Mouse (Mus musculus) cerebellum, adult 18-20 months (tissue): ENCODE data around the gene Lrrtm1.

Experiments
- DNase-seq, 2 experiments: peaks; one replicate each; pipeline ENCODE4 v3.0.0; 2021

The Lrrtm1 gene

DNA sequence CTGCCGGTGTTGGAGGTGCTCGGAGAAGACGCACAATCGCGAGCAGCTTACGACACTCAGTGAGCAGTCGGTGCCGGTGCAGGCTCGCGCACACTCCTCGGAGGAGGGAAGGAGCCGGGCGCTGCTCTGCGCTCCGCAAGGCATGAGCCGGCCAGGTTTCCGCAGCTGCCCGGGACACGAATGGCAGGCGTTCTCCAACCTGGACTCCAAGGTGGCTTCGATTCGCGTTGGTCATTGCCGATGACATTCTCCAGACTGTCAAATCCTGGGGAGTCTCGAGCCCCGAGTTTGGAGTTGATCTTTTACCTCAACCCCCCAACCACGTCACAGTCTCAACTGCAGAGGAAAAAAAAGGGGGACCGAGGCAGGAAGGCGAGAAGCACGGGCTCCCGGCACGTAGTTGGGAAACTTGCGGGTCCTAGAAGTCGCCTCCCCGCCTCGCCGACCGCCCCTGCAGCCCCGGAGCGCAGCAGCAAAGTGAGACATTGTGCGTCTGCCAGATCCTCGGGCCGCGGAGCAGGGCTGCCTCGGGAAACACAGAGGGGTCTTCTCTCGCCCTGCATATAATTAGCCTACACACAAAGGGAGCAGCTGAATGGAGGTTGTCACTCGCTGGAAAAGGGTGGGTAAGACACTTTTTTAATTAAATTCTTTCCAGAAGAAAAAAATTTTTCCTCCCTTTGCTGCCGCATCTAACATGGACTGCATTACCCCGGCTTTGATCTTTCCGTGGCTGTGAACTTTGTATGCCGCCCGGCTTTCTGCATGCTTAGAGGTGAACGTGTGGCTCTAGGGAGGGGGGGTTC lies at the start of gene Lrrtm1:
Gene Lrrtm1, plus strand, starts transcription at position 89 of the 806 bp plus-strand sequence.
- peak; percentile 46 to 55 for DNase-seq

DNA sequence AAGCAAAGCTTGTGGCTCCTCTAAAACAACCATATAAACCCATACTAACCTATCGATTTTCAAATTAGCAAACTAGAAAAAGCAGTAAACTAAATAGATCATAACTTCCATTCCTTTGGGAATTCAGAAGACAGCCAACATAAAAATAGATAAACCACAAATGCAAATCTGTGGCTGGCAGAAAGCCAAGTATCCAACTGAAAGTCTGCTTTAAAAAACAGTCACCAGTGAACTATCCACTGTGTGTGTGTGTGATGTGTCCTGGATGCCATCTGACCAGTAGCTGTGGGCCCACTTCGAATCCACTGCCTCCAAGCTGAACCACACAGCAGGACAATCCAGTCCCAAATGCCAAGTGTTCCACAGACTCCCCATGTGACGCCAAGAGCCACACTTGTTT lies 45.8 kb upstream of the Lrrtm1 start:
- DNase-seq = peak in 1 of 2 experiments; percentile 7

DNA sequence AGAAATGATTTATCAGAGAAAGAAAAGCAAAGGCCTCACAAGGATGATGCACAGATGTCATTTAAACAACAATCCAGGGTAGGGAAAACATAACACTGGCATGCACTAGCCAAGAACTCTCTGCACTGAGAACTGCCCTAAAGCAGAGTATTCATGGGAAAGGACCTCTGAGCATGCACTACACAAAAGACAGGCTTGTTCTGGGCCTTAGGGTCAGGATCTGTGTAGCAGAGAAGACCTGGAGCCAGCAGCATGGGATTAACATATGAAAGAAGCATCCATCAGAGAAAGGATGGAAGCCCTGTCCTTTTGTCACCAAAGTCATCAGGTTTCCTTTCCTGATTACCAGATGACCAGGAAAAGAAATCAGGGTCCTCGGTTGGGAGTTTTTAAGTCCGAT lies 43.1 kb upstream of the Lrrtm1 start:
- DNase-seq = no peak

DNA sequence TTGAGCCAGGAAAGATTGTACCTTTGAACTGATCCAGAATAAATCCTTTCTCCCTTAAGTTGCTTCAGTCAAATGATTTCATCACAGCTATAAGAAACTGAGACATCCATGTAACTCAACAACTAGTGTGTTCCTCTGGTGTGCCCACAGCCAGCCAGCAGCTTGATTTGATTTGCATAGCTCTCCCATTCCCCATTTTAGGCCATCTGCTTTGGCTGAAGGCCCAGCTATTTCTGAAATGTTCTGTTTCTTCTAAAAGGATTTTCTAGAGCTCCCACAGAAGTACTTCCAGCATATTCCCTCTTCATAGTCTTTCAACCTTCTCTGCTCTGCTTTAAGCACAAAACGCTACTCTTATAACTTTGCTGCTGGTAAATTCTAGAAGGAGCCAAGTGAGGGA lies 33.3 kb upstream of the Lrrtm1 start:
- no peak for DNase-seq

DNA sequence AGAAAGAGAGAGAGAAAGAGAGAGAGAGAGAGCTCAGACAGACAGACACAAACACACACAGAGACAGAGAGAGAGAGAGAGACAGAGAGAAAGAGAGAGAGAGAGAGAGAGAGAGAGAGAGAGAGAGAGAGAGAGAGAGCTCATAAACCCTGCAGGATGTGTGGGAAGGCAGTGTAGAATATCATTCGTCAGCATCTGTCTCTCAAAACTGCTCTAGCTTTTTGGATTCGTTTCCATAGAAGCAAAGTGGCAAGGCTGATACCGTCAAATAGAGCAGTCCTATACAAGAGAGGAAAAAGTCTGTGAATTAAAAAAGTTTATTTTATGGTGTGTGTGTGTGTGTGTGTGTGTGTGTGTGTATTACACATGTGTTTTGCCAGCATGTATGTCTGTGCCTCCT lies 32.6 kb upstream of the Lrrtm1 start:
- DNase-seq = no peak

DNA sequence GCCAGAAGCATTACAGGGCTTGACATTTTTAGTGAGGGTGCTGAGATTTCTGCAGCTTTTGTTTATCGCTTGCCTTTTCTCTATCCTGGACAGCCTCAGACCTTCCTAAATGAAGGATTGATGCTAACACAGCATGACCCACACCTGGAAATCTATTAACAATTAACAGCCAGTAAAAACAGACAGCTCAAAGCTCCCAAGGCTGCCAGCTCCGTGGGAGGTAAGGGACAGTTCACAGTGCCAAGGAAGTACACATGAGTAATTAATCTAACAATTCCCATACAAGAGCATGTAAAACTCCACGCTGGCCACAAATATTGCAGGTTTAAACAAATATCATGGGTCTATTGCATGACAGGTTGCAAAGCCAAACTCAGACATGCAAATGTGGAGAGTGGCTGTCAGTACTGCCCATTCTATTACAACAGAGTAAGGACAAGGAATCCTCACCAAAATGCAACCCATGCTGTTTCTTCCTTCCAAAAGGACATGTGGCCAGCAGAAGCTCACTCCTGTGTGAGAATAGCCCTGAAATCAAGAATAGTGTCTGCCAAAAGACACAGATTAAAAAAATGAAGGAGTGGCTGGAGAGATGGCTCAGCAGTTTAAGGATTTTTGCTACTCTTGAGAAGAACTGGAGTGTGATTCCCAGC lies 28.6 kb upstream of the Lrrtm1 start:
- peak; percentile 29 to 44 for DNase-seq

DNA sequence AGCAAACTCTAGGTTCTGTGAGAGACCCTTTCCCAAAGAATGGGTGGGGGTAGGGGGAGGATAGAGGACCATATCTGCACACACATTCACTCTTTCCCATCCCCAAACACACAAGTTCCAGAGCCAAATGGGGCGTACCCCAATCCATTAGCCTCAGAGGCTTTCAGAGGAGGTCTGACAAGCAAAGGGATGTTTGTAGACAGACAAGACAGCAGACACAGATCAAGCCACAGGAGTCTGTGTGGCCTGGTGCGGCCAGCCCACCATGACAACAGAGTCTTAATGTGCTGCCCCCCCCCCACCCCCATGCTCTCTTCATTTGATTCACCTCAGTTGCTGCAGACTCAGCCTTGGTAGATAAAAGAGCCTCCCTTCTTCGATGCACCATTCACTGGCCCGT lies 27.2 kb upstream of the Lrrtm1 start:
- DNase-seq = no peak

DNA sequence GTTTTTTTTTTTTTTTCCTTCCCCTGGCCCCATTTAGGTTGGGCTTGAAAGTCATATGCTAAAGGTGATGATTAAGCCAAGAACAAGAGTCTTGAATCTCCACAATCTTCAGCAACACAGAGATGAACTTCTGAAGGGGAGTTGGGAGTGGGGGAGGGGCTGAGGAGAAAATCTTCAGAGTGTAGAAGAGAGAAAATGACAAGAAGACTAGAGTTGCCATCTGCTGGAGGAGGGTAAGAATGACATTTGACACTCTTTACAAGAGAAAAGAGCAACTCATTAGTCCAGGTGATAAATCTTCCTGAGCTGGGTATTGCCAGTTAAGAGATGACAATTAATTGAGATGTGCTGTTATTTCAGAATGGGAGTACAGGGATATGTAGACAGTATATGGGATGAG lies 23.6 kb upstream of the Lrrtm1 start:
- no peak for DNase-seq

DNA sequence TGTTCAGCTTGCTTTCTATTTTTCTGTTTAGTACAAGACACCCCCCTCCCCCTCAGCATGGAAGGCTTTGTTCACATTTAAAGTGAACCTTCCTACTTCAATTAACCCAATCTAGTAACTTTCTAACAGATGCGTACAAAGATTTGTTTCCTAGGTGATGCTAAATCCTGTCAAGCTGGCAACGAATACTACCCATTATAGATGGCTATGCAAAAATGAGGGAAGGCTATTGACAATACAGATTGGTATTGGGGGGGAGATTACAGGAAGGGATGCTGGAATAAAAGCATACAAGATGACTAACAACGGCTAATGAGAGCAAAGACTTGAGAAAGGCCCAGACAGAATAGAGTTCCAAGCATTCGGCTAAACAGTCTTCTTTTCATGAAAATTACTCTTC lies 21.7 kb upstream of the Lrrtm1 start:
- DNase-seq = no peak

DNA sequence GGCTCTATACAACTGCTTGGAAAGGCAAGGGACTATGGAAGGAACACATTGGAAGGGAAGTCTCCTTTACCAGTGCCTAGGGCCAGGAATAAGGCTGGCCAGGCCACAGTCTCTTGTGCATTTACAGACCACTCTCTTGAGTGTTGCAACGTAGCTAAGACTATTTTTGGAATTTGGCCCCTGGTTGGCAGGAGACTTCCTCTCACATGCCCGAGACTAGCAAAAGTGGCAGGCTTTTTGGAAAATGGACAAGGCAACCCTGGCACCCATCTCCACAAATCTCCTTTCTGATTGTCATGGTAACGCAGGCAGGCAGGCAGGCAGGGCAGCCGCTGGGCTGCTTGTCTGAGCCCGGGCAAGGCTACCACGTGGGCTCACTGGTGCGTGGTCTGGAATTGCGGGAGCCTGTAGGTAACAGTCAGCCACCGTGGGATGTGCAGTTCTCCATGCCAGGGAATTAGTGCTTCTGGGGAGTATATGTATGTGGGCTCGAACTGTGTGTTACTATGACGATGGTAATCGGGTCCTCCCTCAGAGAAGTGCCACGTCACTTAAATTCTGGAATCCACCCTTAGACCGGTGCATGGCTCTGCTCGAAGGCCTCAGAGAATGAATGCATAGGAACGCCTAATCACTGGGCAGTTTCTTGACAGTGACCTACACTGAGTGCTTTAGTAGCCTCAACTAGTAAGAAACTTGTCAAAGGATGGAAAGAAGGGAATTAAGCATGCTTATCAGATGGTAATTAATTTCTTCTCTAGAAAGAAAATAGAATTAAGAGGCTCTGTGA lies 19.4 kb upstream of the Lrrtm1 start:
- DNase-seq = peak; percentile 37 to 41

DNA sequence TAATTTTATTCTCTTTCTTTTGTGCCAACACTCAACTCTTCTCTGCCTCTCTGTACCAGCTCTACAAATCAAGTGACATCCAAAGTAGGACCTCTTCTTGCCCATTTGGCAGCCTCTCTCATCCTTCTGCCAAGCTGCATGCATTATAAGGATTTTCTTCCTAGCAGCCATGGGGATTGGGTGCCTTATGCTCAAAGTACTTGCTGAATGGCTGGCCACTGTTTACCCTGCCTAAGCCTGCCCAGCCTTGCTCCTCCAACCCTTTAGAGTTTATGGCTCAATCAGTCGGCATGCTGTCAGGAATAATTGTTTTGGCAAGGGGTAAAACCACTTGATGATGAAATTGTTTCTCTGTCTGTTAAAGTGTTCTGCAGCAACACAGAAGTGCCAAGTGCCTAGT lies 2.1 kb upstream of the Lrrtm1 start:
- DNase-seq = no peak

DNA sequence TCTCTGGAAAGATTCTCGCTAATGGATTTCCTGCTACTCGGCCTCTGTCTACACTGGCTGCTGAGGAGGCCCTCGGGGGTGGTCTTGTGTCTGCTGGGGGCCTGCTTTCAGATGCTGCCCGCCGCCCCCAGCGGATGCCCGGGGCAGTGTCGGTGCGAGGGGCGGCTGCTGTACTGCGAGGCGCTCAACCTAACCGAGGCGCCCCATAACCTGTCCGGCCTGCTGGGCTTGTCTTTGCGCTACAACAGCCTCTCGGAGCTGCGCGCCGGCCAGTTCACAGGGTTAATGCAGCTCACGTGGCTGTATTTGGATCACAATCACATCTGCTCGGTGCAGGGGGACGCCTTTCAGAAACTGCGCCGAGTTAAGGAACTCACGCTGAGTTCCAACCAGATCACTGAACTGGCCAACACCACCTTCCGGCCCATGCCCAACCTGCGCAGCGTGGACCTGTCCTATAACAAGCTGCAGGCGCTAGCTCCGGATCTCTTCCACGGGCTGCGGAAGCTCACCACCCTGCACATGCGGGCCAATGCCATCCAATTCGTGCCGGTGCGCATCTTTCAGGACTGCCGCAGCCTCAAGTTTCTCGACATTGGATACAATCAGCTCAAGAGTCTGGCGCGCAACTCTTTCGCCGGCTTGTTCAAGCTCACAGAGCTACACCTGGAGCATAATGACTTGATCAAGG lies 1.2 kb downstream of the Lrrtm1 start:
- DNase-seq = peak; percentile 30 to 42

DNA sequence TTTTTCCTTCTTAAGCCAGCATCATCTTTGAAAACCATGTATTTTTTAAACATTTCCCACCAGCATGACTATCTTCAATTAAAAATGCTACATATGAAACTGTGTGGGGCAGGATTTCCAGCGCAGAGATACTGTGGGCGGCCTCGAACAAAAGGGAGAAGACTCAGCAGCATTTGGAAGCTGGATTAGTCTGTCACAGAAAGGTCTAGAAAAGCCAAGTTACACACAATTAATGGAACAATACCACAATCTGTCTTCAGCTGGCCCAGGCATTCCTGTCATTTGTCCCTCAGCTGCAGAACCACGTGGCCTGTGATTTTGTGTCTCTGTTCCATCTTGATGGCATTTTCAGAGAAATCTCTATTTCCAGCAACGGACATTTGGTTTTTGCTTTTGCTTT lies 11.0 kb downstream of the Lrrtm1 start:
- DNase-seq = no peak

DNA sequence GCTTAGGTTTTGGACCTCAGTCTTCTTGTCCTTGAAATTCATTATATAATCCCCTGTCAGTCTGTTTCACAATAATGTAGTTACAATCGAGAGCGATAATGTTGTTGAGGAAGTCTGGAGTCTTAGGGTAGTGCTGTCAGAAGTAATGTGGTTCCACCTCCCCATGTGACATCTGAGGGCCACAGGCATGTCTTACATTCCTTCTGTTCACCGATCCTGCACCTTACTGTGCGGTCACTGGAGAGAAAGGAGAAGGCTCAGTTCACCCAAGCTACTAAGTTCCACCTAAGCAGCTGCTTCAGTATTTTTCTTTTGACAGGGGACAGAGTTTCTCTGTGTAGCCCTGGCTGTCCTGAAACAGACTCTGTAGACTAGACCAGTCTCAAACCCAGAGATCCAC lies 13.9 kb downstream of the Lrrtm1 start:
- DNase-seq = no peak

DNA sequence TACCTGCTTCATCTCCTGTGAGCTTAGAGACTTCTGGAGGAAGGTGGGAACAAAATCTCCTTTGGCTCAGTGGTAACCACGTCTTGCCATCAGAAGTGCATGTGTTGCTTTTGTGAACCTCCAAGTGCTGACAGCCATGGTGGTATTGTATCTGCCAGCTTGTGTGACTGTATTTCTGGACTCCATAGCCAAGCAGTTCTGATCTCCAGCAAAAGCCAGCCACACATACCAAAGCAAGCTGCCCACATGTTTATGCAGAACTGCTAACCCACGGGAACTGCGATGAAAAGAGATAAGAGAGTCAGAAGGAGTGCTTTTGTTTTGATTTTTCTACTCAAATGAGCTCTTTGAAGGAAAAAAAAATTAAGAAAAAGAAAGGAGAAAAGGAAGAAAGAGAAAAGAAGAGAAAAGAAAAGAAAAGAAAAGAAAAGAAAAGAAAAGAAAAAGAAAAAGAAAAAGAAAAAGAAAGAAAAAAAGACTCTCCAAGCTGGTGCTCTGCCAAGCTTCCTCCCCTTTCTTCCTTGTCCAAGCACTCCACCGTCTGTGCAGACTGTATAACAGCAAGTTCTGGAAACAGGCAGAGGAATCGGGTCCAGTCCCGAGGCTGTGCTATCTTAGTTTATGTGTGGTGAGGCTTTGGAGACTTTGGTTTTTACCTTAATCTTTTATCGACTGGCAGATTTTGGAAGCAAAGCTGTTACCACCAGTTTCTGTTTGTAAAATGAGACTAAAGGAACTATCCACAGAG lies 15.0 kb downstream of the Lrrtm1 start:
- peak; percentile 19 to 24 for DNase-seq

DNA sequence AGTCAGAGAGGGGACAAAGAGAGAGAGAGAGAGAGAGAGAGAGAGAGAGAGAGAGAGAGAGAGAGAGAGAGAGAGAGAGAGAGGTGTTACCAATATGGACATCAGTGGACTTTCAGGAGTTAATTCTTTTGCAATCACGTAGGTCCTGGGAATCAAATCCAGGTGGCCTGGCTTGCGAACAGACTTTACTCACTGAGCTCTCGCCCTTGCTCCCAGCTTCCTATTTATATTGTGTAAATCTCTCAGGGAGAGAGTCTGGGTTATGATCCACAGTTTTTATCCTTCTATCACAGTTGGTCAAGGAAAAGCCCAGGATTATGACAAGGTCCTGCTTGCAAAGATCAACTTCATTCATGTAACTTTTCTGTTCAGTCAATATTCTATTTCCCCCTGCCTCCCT lies 22.7 kb downstream of the Lrrtm1 start:
- no peak for DNase-seq

DNA sequence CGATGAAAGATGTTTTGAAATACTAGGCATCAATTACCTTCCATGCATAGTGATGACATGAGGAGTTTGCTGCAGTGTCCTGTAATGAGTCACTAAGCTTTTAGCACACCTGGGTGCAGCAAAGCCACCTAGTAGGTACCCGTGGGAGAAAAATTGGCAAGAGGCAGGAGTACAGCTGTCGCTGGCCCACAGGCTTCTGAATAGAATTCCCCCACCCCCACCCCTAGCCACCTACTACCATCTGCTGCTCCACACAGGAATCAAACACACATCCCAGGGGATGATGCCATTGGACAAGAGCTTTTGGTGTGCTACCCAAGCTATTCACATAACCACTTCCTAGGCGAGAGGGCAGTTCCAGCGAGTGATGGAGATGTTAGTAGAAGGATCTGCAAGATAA lies 36.3 kb downstream of the Lrrtm1 start:
- no peak for DNase-seq

DNA sequence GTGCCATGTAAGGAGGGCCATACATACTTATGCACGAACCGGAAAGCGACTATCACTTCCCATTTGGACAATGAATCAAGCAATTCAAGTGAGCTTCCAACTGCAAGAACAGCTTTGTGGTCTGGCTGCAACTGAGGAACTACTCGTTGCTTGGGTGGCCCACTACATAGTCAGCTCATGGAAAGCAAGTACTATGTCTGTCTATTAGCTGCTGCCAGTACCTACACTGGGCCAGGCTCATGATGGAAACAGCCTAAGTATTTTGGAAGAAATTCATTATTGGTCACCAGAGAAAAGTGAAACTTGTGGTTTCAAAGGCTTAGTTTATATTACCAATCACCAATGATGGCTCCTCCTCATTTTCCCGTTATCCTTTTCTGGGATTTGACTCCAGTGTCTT lies 43.8 kb downstream of the Lrrtm1 start:
- no peak for DNase-seq

DNA sequence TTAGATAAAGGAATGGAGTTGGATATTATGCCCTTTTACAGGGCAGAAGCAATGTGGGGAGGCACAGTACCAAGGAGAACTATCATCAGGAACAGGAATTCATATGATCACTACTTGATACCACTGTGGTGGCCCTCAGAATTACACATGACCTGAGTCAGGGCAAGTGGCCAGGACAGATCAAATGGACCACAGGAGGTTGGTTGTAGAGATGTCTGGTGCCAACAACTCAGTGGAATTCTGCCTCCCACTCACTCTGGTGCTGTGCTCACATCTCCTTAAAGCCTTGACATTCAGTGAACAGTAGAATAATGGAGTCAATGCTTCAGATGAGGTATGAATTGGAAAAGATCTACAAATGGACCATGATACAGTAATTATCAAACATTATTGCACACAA lies 45.9 kb downstream of the Lrrtm1 start:
- peak; percentile 26 to 32 for DNase-seq

DNA sequence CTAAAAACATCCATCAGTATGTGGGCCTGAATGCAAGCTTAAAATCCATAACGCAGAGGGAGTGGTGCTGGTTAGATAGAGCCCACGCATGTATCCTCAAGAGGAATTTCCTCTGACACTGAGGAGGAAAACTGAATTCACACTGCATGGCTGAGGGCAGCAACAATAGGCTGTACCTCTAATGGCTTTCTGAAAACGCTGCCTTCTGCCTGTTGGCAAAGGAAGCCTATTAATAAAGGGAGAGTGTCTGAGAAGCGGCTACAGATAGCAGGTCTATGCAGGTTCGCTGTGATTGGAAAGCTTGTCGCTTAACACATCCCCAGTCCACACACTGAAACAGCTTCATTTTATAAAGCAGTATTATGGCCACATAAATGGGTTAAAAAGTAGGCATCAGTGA lies 48.9 kb downstream of the Lrrtm1 start:
- DNase-seq = no peak

DNA sequence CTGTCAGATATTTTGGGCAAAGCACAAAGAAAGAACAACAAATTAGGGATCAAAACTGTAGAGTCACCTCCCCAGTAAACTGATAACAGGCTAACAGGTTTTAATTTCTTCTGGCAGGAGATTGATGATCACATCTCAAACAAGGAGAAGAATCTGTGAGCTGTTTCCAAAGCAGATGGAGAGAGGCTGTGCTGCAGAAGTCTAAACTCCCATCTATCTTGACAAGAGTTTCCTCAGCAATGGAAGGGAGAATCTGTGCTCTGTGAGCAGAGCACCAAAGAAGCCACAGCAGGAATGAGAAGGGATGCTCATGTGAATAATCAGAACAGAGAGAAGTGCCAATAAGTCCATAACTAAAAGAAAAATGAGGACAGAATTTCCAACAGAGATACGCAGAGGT lies 58.8 kb downstream of the Lrrtm1 start:
- no peak for DNase-seq

DNA sequence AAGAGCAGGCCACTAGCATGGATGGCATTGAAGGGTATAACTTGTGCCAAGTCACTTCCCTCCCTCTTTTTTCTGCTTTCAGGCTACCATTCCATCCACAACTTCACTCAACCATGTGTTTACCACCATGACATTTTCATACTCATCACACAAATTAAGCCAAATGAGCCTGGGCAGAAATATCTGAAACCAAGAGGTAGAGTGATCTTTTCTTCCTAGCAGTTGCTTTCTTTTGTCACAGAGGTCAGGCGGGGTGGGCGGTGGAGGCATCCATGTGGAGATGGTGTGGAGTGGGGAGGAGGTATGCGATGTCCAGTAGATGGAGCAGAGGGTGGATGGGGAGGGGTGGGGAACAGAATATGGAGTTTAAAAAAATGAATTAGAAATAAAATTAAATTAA lies 64.3 kb downstream of the Lrrtm1 start:
- DNase-seq = no peak
